Mouse (Mus musculus): ENCODE measurements at regions not wholly inside any gene's neighbourhood (a gene's known extent, or its start where the extent isn't known, plus 50 kb on each side); places are given as distances from the start of the nearest gene placed in this dataset.
"Not testable (repeated sequence)": the region's sequence is repeated elsewhere in the genome, so short reads cannot be mapped to it uniquely, and the experiment has no call there.

GRCm38 (mm10) chr13:111911071-111911470 lies 102.3 kb upstream of the Map3k1 start:
- TF ChIP-seq POLR2A (IDR thresholded peaks at IDR 0.05; ENCODE audit: borderline replicate concordance, insufficient read depth, low read length) = no peak
- TF ChIP-seq CTCF (IDR thresholded peaks at IDR 0.05; ENCODE audit: borderline replicate concordance, insufficient read depth, low read depth, low read length) = no peak
- DNase-seq = no peak
- Histone ChIP-seq H3K4me3 (replicated peaks; ENCODE audit: insufficient read depth, low read depth, low read length) (no peak overlapping the region), H3K27me3 (ENCODE audit: control insufficient read depth, insufficient read depth, low read length) (no peaks in the 10 kb centered on the region), H3K27ac (ENCODE audit: insufficient read depth, low read length) (no peak overlapping the region), H3K4me1 (ENCODE audit: control insufficient read depth, insufficient read depth, low read length) (no peaks in the 10 kb centered on the region; the same call in 1 of the 2 replicates)
- WGBS = 95% methylated on average over 5 of the region's 5 CpGs

- H3K27me3 ChIP-seq (ENCODE audit: control insufficient read depth, insufficient read depth, low read length) = no peaks in the 10 kb centered on the region
- no peak for DNase-seq
- 93% methylated on average over 11 of the region's 11 CpGs for WGBS
- no peak overlapping the region for H3K27ac ChIP-seq (ENCODE audit: insufficient read depth, low read length)
- TF ChIP-seq POLR2A (IDR thresholded peaks at IDR 0.05; ENCODE audit: borderline replicate concordance, insufficient read depth, low read length) (no peak), CTCF (IDR thresholded peaks at IDR 0.05; ENCODE audit: borderline replicate concordance, insufficient read depth, low read depth, low read length) (no peak)
- H3K4me1 ChIP-seq (ENCODE audit: control insufficient read depth, insufficient read depth, low read length) = no peaks in the 10 kb centered on the region; the same call in 1 of the 2 replicates
- no peak overlapping the region for H3K4me3 ChIP-seq (replicated peaks; ENCODE audit: insufficient read depth, low read depth, low read length)
Observed at GRCm38 (mm10) chr13:111911661-111912312, 103.0 kb upstream of the Map3k1 start.

GRCm38 (mm10) chr13:111914348-111914913 lies 105.6 kb upstream of the Map3k1 start:
- WGBS = 53% methylated on average over 5 of the region's 5 CpGs
- no peak for TF ChIP-seq CTCF (IDR thresholded peaks at IDR 0.05; ENCODE audit: borderline replicate concordance, insufficient read depth, low read depth, low read length)
- no peak for TF ChIP-seq POLR2A (IDR thresholded peaks at IDR 0.05; ENCODE audit: borderline replicate concordance, insufficient read depth, low read length)

GRCm38 (mm10) chr13:111919417-111919816 lies 110.6 kb upstream of the Map3k1 start:
- 86% methylated on average over 11 of the region's 11 CpGs for WGBS
- not testable (repeated sequence) for DNase-seq; H3K4me1 ChIP-seq (ENCODE audit: control insufficient read depth, insufficient read depth, low read length)

More at GRCm38 (mm10) chr13:111914348-111914913, 105.6 kb upstream of the Map3k1 start:
- Histone ChIP-seq H3K4me1 (ENCODE audit: control insufficient read depth, insufficient read depth, low read length) (no peaks in the 10 kb centered on the region; the same call in 1 of the 2 replicates), H3K27ac (ENCODE audit: insufficient read depth, low read length) (no peak overlapping the region), H3K27me3 (ENCODE audit: control insufficient read depth, insufficient read depth, low read length) (no peaks in the 10 kb centered on the region), H3K4me3 (replicated peaks; ENCODE audit: insufficient read depth, low read depth, low read length) (no peak overlapping the region)
- no peak for DNase-seq

DNA sequence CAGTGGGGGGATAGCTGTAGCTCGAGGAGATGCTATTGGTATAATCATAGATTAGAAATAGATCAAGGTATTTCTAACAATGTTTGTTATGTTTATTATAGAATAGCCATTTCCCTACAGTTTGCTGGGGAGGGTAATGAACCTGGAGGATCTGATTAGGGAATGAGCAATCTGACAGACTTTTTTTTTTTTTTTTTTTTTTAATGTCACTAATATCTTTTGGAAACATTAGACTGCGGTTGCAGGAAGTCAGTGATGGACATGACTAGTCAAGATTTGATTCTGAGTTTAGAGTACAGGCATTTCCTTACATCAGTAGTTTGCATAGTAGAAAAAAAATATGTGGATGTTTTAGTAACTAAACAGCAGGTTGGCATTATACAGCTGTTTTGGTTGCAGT lies 111.7 kb upstream of the Map3k1 start:
- H3K27ac ChIP-seq (ENCODE audit: insufficient read depth, low read length) = no peak overlapping the region
- DNase-seq = no peak
- H3K4me1 ChIP-seq (ENCODE audit: control insufficient read depth, insufficient read depth, low read length) = peaks cover 5% of the 10 kb centered on the region; the same call in 1 of the 2 replicates
- WGBS = 95% methylated on average over 2 of the region's 2 CpGs
- no peak for TF ChIP-seq CTCF (IDR thresholded peaks at IDR 0.05; ENCODE audit: borderline replicate concordance, insufficient read depth, low read depth, low read length)
- TF ChIP-seq POLR2A (IDR thresholded peaks at IDR 0.05; ENCODE audit: borderline replicate concordance, insufficient read depth, low read length) = no peak
- H3K27me3 ChIP-seq (ENCODE audit: control insufficient read depth, insufficient read depth, low read length) = no peaks in the 10 kb centered on the region
- no peak overlapping the region for H3K4me3 ChIP-seq (replicated peaks; ENCODE audit: insufficient read depth, low read depth, low read length)

More at GRCm38 (mm10) chr13:111919417-111919816, 110.6 kb upstream of the Map3k1 start:
- not testable (repeated sequence) for H3K4me3 ChIP-seq (replicated peaks; ENCODE audit: insufficient read depth, low read depth, low read length); H3K27ac ChIP-seq (ENCODE audit: insufficient read depth, low read length); H3K27me3 ChIP-seq (ENCODE audit: control insufficient read depth, insufficient read depth, low read length)

DNA sequence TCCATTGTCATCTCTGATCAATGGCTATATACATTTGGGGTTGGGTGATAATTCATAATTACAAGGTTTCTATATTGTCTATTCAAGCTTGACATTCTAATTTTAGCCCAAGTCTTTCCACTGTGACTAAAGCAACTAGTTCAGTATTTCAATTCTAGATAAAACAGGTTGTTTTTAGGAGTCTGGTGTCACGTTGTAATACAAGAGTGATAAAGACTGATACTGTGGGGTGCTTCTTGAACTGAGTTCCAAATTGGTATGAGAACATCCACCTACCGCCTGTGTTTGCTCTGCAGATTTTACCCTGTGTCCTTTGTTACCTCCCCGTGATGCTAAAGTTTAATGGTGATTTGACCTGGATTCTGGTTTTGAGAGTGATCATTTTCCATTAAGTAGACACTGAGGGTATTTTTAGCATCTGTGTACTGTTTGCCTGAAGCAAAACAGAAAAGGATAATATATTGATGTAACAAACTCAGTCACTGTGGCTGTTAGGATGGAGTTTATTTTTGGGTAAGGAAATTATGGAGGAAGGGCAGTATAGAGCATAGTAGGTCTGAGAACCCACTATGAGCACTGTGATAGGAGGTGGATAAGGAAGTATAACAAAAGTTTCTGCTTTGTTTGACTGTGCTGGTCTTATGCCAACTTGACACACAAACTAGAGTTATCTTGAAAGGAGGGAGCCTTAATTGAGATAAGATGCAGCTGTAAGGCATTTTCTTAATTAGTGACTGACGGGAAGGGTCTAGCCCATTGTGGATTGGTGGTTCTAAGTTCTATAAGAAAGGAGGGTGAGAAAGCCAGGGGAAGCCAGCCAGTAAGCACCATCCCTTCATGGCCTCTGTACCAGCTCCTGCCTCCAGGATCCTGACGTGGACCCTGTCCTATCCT lies 112.6 kb upstream of the Map3k1 start:
- Histone ChIP-seq H3K27me3 (ENCODE audit: control insufficient read depth, insufficient read depth, low read length) (no peaks in the 10 kb centered on the region), H3K4me1 (ENCODE audit: control insufficient read depth, insufficient read depth, low read length) (peaks cover 5% of the 10 kb centered on the region; the same call in 1 of the 2 replicates), H3K27ac (ENCODE audit: insufficient read depth, low read length) (no peak overlapping the region), H3K4me3 (replicated peaks; ENCODE audit: insufficient read depth, low read depth, low read length) (no peak overlapping the region)
- no peak for DNase-seq
- TF ChIP-seq POLR2A (IDR thresholded peaks at IDR 0.05; ENCODE audit: borderline replicate concordance, insufficient read depth, low read length) (no peak), CTCF (IDR thresholded peaks at IDR 0.05; ENCODE audit: borderline replicate concordance, insufficient read depth, low read depth, low read length) (no peak)
- WGBS = 95% methylated on average over 5 of the region's 5 CpGs

DNA sequence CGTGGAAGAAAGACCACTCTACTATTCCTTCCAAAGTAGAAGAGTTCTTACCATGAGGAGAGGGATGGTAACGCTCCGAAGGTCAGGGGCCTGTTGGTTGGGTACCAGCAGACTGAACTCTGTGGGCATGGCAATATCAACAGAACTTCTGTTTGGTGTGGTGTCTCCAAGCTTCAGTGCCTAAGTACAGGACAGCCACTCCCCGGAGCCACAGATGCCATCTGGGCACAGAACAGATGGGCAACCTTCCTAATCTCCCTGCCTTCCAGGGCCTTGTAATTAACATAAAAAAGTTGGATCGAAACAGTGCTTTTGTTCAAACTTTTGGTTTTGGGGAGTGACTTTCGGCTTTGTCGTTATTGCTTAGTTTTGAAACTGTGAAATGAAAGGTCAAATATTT lies 116.6 kb upstream of the Map3k1 start:
- Histone ChIP-seq H3K27ac (ENCODE audit: insufficient read depth, low read length) (no peak overlapping the region), H3K27me3 (ENCODE audit: control insufficient read depth, insufficient read depth, low read length) (no peaks in the 10 kb centered on the region), H3K4me3 (replicated peaks; ENCODE audit: insufficient read depth, low read depth, low read length) (no peak overlapping the region), H3K4me1 (ENCODE audit: control insufficient read depth, insufficient read depth, low read length) (peaks cover 5% of the 10 kb centered on the region; the same call in 1 of the 2 replicates)
- DNase-seq = peak; percentile 30 to 57
- TF ChIP-seq POLR2A (IDR thresholded peaks at IDR 0.05; ENCODE audit: borderline replicate concordance, insufficient read depth, low read length) = no peak
- no peak for TF ChIP-seq CTCF (IDR thresholded peaks at IDR 0.05; ENCODE audit: borderline replicate concordance, insufficient read depth, low read depth, low read length)
- 38% methylated on average over 7 of the region's 7 CpGs for WGBS

All from cerebellum, adult 2 months (tissue).